Mouse (Mus musculus) brown adipose tissue, adult 24 weeks (tissue): ENCODE results near the gene Dpp4. TPM values are rescaled to one million over a fixed set of nuclear protein-coding genes. Genes with fewer than 3 reads are reported as not detected.

ENCODE experiments used
- H3K27ac ChIP-seq: fragments of 200-500 bp; replicated peaks from 2 replicates; pipeline ENCODE4 v1.5.1; 2012; ENCODE audit warnings: low read depth, mild to moderate bottlenecking, low read length
- H3K4me1 ChIP-seq: fragments of 200-500 bp; 2 replicates; pipeline ENCODE4 v1.6.1; 2012; ENCODE audit warnings: low read length, mixed read lengths; ENCODE audit not compliant: control insufficient read depth, insufficient read depth, insufficient read length
- H3K4me3 ChIP-seq: fragments of 200-500 bp; 2 replicates; pipeline ENCODE4 v1.5.1; 2012; ENCODE audit warnings: low read depth, mild to moderate bottlenecking, low read length, moderate library complexity; ENCODE audit not compliant: insufficient read depth
- polyA plus RNA-seq: library from polyadenylated mRNA; stranded (reverse); fragments of >200 nt; gene quantifications from 2 replicates; pipeline ENCODE4 v1.2.4, GENCODE M21; 2012; ENCODE audit not compliant: missing spikeins, insufficient read depth, insufficient read length

The Dpp4 gene
- polyA plus RNA-seq, 1 experiment, result 4.7 TPM

DNA sequence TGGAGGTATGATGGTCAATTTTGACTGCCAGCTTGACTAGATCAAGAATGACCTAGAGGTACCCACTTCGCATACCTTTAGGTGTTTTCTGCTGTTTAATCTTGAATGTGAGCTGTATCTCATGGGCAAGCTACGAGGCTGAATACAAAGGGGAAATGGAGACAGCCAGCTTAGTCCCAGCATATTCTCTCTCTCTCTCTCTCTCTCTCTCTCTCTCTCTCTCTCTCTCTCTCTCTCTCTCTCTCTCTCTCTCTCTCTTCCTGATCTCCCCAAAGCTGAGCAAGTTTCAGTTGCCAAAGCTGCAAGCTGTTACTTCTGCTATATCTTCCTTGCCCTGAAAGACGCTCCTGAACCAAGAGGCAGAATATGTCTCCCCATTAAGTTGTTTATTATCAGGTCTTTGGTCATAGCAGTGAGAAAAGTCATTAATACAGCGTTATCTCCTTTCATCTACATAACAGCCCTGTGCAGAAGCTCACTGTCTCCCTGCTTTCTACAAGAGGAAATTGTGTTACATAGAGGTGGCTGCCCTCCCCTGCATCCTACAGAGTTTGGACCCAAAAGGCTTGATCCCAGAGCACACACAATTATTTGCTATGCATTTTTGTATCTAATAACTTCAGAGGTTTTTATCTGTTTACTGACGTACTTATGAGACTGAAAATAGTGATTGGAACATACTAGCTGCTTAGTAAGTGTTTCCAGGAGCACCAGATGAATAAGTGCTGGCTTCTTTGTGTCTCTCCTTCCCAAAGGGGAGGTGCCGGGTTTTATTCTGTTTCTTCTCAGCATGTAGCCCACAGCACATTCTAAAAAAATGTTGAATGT is 10.7 kb upstream of the Dpp4 start:
- Histone ChIP-seq H3K4me3 (no peak overlapping the region), H3K27ac (no peak overlapping the region; the same call in 1 of the 2 replicates), H3K4me1 (no peaks in the 10 kb centered on the region)

DNA sequence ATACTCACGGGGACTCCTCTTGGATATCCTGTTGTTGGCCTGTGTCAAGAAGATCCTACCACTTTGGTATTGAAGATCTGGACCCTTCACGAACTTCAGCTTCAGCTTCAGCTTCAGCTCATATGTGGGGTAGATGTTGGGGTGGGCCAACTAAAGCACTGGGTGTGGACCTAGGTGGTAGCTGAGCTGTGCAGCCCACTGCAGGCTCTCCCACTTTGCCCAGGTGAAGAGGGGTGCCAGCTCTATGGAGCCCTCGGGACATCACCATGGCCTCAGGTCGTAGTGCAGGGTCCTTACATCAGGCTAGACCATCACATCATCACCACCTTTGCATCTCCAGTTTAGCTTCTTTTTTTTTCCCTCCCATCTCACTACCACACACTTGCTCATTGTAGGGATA is 9.2 kb upstream of the Dpp4 start:
- no peak overlapping the region for H3K4me3 ChIP-seq
- H3K27ac ChIP-seq, result no peak overlapping the region
- no peaks in the 10 kb centered on the region for H3K4me1 ChIP-seq

DNA sequence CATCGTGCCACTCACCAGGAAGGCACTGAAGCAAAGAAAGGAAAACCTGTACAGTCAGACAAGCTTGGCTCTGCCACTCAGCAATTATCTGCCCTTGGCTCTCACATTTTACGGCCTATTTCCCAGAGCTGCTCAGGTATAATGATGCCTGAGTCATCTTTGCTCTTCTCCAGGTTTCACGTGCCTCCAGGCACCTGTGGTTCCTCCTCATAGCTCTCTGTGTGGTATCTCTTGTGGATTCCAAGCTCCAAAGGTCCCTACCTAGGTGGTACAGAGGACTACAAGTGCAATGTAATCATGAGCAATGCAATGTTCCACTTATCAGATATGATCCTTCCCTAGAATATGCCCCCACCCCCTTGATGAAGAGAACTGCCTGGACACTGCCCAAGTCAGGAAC is 8.0 kb upstream of the Dpp4 start:
- Histone ChIP-seq H3K4me3 (no peak overlapping the region), H3K27ac (no peak overlapping the region), H3K4me1 (no peaks in the 10 kb centered on the region)

DNA sequence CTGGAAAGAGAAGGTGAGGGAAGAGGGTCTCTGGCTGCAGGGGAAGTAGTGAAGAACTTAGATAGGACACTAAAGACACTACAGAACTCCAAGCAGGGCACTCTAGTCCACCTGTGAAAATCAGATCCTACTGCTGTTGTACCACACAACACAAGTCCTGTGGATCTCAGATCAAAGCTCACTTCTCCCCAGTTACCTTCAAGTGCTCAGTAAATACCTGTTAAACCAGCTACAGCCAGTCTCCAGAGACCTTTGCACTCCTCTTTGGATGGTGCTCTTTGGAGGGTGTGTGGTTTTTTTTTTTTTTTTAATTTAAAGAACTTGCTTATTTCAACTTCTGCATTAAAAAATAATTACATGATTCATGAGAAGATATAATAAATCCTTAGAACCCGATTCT is 5.2 kb upstream of the Dpp4 start:
- Histone ChIP-seq H3K27ac (no peak overlapping the region), H3K4me3 (no peak overlapping the region), H3K4me1 (no peaks in the 10 kb centered on the region)

DNA sequence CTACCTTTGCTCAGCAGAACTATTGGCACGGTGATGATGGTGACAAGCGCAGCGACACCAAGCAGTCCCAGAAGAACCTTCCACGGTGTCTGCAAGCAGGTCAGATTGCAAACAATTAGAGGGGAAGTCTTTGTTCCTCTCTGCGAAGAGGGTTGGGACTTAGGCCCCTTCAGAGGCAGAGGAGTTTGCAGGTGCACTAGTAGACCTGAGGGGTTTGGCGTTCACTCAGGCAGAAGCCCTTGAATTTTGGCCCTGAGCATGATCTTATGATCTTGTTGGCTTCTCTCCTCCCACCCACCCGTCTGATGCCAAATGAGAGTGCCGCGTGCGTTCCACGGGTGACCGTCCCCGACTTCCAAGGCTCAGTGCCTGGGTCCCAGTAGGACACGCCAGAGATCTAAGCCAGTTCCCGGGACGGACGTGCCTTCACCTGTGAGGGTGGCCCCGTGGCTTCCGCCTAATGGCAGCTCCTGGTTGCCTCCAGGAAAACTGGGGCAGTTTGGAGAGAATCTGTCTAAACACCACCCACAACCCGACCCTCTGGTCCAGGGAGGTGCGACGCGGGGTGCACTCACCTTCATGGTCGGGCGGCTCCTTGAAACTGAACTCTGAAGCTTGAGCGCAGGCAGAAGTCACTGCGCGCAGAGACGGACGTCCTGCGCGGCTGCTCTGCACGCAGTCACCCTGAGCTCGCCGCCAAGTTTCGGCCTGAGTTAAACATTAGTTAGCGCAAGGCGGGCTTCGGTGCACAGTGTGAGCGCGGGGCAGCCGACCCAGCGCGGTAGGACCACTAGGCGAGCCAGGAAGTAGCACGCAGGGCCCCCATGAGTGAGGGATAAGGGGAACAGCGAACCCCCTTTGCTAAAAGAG is 585 bp downstream of the Dpp4 start:
- Histone ChIP-seq H3K4me1 (peaks cover 3% of the 10 kb centered on the region; the same call in 1 of the 2 replicates), H3K4me3 (peak overlapping the region; percentile 37), H3K27ac (no peak overlapping the region)

DNA sequence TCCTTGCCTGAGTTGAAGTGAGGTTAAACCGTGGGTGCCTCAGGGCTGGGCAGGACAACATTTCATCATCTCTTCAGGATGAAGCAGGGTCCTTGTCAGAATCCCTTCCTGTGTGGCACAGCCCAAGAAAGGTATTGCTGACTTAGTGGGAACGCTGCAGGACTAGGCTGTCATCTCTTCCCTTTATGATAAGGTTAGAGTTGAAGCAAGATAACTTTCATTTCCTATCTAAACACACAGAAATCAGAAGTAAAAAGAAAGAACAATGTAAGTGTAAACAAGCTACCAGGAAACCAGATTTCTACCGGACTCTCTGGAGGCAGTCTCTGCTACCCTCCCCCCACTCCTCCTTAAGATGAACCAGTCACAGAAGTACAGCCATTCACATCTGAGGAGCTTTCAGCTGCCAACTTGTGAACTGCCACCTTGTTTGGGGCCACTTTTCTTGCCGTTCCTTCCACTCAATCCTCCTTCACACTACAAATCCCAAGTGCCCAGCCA is 3.3 kb downstream of the Dpp4 start:
- Histone ChIP-seq H3K27ac (no peak overlapping the region), H3K4me3 (no peak overlapping the region), H3K4me1 (peaks cover 3% of the 10 kb centered on the region; the same call in 1 of the 2 replicates)

DNA sequence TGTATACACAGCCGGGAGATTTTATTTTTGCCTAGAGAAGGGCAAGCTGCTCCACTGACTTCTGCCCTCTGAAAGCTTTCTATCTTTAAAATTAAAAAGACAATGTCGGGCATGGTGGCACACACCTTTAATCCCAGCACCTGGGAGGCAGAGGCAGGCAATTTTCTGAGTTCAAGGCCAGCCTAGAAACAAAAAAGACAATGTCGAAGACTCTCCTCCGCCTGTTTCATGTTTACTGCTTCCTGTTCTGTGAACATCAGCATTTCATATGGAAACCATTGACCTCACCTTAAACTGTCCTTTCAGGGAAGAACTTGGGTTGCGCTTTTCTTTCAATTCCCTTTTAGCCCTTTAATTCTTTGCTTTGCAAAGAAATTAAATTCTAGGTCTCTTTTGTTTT is 3.8 kb downstream of the Dpp4 start:
- Histone ChIP-seq H3K4me3 (no peak overlapping the region), H3K27ac (no peak overlapping the region), H3K4me1 (peaks cover 3% of the 10 kb centered on the region; the same call in 1 of the 2 replicates)

DNA sequence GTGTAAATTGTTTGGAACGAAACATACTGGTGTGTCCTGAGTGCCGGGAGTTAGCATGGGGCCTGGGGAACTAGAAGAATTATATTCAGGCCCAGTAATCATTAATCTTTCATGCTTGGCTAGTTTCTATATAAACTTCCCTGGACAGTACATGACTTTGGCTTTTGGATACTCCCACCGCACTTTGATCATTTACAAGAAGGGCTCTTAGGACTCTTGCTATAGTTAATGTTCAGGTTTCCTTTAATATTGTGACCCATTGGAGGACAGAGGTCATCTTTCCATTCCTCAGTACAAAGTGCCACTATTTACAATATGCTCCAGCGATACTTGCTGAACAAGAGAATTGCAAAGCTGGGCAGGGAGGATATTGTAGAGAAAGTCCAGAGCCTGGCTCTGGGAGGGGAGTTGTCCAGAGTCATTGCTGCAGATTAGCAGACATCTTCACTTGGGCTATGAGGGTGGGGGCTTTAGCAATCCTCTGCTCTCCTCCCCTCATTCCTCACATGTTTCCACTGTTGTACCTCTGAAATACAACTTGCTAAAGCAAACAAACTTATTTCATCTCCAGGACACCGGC is 8.4 kb downstream of the Dpp4 start:
- H3K4me3 ChIP-seq, result no peak overlapping the region
- no peak overlapping the region for H3K27ac ChIP-seq
- H3K4me1 ChIP-seq, result no peaks in the 10 kb centered on the region

DNA sequence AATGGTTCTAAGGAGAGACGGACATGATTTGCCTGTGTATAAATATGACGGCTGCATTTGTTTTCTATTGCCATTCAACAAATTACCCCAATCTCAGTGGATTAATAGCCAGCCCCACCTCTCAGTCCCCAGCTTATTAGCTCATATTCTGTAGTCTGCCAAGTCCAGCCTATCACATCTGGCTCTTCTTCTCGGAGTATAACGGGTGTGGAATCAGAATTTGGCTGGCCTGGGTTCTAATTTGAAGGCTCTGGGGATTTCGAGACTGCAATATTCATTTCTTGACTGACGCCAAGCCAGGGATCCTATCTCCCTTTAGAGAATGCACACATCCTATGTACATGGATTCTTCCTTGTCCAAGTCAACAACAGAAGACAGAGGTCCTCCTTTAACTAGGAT is 11.0 kb downstream of the Dpp4 start:
- Histone ChIP-seq H3K27ac (no peak overlapping the region), H3K4me1 (no peaks in the 10 kb centered on the region), H3K4me3 (no peak overlapping the region)

DNA sequence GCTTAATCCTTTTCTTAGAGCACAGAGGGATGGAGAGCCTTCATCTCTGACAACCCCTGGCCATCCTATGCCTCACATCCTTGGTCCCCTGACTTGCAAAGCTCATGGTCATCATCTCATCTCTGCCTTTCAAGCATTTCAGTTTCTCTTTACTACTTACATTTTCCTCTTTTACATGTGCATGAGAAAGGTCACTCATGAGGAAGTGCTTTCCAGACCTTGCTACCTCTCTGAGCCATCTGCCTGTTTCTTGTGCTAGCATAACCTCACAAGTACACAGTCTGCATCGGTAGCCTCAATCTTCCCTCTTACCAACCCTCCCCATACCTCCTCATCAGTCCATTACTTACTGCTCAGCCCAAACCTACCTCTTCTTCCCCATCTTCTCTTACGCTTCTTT is 12.2 kb downstream of the Dpp4 start:
- Histone ChIP-seq H3K4me3 (no peak overlapping the region), H3K27ac (no peak overlapping the region; the same call in 1 of the 2 replicates), H3K4me1 (no peaks in the 10 kb centered on the region)

DNA sequence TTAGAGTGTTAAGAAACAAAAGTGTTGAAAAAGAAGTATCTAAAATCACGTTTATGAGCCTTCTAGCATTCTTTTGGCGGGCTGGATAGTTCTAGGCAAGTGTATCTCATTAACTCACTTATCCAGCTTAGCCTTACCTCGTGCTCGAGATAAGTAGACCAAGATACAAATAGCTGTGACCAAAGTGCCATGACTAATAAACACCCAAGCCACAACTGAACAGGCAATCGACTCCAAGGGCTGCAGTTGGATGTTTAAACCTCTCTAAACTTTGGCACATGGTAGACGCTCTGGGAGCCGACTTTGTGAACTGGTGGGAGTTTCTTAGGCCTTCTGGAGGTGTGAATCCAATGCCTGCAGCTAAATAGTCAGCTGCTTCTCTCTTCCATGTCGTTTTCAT is 12.7 kb downstream of the Dpp4 start:
- Histone ChIP-seq H3K4me1 (no peaks in the 10 kb centered on the region), H3K27ac (no peak overlapping the region), H3K4me3 (no peak overlapping the region)

DNA sequence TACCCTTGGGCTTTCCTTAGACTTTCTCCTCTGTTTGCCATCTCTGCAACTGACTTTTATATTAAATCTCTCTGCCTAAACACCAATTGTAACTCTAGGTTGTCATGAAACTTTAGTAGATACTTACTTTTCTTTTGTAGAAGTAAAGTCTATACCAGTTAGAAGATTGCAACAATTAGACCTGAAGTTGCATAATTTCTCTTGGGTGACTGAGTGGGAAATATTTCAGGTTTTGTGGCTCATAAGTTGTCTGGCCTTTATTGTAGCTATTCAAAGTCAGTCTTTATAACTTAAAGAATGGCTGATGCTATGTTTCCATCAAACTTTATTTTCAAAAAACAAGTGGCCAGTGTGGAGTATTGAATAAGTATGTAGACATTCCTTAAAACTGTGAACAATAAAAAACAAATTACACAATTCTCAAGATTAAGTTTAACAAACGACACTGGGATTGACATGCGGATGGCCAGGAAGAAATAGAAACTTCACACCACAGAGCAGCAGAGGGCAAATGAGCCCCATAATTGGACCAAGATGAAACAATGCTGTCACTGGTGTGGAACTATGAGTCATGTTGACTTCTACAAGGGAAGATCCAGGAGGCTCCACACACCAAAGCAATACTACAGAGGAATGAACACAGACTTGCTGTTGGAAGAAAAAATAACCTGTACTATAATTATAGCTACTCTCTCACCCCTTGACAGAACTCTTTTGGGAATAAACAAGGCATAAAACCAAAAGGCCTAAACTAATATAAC is 13.7 kb downstream of the Dpp4 start:
- no peaks in the 10 kb centered on the region for H3K4me1 ChIP-seq
- no peak overlapping the region for H3K27ac ChIP-seq
- H3K4me3 ChIP-seq, result no peak overlapping the region

DNA sequence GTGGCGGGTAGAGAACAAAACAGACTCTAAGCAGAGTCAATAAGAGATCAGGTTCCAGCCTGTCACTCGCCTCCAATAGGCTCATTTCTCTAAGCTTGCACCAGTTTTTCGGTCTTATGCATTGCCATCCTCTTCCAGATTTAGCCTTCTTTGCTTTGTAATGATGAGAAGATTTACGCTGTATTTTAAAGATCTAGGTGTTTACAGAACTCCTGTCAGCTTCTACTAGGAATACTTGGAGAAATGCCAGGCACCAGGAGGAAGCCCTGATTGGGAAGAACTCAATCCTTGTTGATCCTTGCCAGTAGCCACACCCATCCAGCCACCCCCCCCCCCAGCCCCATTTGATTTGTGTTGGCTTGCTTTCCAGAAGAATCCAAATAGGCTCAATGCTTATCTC is 14.4 kb downstream of the Dpp4 start:
- no peak overlapping the region for H3K27ac ChIP-seq
- no peaks in the 10 kb centered on the region for H3K4me1 ChIP-seq
- H3K4me3 ChIP-seq, result no peak overlapping the region

DNA sequence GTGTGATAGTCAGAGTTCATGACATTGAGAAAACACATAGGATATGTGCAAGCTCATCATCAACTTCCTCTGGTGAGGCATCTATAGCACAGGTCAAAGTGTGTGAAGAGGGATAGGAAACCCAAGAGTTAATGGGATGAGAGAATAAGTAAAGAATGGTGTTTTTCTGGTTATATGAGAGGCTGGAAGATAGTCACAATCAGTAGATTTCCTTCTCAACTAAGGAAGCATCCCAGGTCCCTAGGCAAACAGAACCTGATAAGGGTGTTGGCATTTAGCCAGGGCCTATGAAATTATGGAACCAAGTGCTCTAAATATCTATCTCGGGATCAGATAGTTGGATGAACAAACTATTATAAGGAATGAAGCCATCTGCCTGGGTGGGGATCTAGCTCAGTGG is 15.2 kb downstream of the Dpp4 start:
- H3K4me3 ChIP-seq, result no peak overlapping the region
- no peak overlapping the region for H3K27ac ChIP-seq
- H3K4me1 ChIP-seq, result no peaks in the 10 kb centered on the region; the same call in 1 of the 2 replicates
